Mouse (Mus musculus): Measurements from ENCODE around the gene Wwc2. TPM values are rescaled to one million over a fixed set of nuclear protein-coding genes. Genes with fewer than 3 reads are reported as not detected.

Gene Wwc2
- 14.5 and 18.5 TPM in 2 replicates for polyA plus RNA-seq (2014; fragmentation: Nextera tagmentation; extraction: Ambion mirVana)

DNA sequence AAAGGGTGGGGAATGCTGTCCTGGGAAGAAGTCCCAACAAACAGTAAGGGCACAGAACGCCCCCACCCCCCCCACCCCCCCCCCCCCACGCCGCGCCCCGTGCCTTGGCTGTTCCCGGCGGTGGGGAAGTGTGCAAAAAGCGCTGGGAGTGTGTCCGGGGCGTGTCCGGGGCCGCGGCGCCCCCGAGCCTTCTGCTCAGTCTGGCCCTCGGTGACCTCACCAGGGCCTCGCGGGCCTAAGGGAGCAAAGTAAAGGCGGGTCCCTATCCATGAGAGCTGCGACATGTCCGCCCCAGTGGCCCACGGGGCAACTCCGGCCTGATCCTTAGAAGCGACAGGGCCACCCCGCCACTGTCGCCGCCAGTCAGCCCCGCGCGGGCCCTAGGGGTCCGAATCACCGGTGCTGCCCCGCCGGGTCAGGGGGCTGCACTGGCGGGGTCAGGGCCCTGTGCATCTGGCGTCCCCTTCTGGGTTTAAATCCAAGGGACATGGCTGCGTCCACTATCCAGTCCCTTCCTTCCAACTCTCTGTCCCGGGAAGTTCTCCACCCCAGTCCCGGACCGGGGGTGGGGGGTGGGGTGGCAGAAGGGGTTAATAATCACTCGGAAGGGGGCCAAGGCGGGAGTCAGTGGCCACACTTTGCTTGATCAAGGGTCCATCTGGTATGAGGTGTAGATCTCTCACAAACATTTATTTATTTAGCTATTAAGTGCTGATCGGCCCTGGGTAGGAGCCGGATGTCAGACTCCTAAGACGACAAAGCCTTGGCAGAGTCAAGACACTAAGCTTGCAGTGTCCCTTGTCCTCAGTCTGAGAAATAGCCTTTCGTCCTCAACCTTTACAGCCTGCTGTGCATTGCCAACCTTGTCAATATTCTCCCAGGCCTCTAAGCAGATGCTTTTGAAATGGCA is at the start of gene Wwc2:
TSS of gene Wwc2 (minus strand) at position 14 of the 910 bp plus-strand sequence.
- H3K9ac ChIP-seq (ENCODE audit: low read depth, low read length) = peak within 1 kb of the TSS; percentile 96
- ATAC-seq (ENCODE audit: low FRiP score, low TSS enrichment) = peak; percentile 65
- peak within 1 kb of the TSS; percentile 93 for H3K27ac ChIP-seq (ENCODE audit: low read depth, low read length)
- peaks cover 35% of the 10 kb centered on the region for H3K4me1 ChIP-seq (ENCODE audit: control insufficient read depth, insufficient read depth, low read length)
- no peaks in the 10 kb centered on the region for H3K36me3 ChIP-seq (ENCODE audit: control insufficient read depth, insufficient read depth, low read length)
- no peaks in the 10 kb centered on the region for H3K27me3 ChIP-seq (ENCODE audit: control insufficient read depth, insufficient read depth, low read length)
- WGBS = 3% methylated on average over 28 of the region's 46 CpGs
- no peaks in the 10 kb centered on the region for H3K9me3 ChIP-seq (ENCODE audit: control insufficient read depth, low read length)
- peak within 1 kb of the TSS; percentile 88 for H3K4me3 ChIP-seq (ENCODE audit: low read length)
- H3K4me2 ChIP-seq (replicated peaks; ENCODE audit: low read depth, low read length) = peak within 1 kb of the TSS; percentile 96

DNA sequence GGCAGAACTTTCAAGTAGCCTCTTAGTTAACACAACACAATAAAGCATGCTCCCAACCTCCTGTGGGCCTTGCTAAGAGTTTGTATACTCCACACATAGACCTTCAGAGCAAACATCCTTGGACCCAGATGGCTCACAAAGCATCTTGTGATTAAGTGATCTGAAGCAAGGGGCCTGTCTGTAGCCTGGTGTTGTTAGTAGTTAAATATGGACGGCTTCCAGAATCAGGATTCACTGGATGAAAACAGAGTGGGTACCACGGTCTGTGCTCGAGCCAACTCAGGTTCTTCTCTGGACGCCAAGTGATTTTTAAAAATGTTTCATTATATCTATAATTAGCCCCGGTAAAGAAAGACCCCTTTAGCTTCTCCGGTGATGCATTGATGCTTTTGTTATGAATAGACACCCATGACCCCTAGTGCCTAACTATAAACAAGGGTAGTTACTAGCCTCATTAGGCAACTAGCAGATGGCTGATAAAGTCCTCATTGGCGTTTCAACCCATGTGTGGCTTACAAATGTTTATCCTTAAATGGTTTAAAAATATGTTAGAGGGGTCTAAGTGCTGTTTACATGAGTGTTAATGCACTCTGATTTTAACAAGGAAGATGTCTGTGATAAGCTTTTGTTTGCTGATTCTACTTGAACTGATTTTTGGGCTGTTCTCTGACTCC is 47.7 kb upstream of the Wwc2 start:
- Histone ChIP-seq H3K4me3 (ENCODE audit: low read length) (no peak overlapping the region), H3K36me3 (ENCODE audit: control insufficient read depth, insufficient read depth, low read length) (no peaks in the 10 kb centered on the region), H3K9ac (ENCODE audit: low read depth, low read length) (no peak overlapping the region), H3K9me3 (ENCODE audit: control insufficient read depth, low read length) (no peaks in the 10 kb centered on the region), H3K27ac (ENCODE audit: low read depth, low read length) (no peak overlapping the region), H3K4me2 (replicated peaks; ENCODE audit: low read depth, low read length) (no peak overlapping the region), H3K4me1 (ENCODE audit: control insufficient read depth, insufficient read depth, low read length) (no peaks in the 10 kb centered on the region), H3K27me3 (ENCODE audit: control insufficient read depth, insufficient read depth, low read length) (no peaks in the 10 kb centered on the region)
- no peak for ATAC-seq (ENCODE audit: low FRiP score, low TSS enrichment)
- 77% methylated on average over 7 of the region's 7 CpGs for WGBS

DNA sequence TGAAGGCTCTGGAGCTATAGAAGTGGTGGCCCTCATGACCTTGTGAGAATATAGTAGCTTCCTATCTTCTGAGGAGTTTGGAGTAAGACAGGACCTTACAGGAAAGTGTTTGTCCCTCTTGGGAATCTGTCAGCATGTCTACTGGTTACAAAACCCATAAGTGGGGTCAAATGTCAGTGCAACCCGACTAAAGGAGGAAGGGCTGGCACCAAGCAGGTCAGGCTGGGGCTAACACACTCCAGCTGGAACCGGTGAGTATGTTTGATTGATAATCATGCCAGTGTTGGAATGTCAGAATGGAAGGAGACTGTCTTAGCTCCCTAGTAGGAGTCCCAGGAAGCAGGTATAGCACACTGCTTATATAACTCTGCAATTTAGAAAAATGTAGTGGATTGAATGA is 41.3 kb upstream of the Wwc2 start:
- H3K9me3 ChIP-seq (ENCODE audit: control insufficient read depth, low read length) = no peaks in the 10 kb centered on the region
- H3K4me3 ChIP-seq (ENCODE audit: low read length) = no peak overlapping the region
- no peak overlapping the region for H3K4me2 ChIP-seq (replicated peaks; ENCODE audit: low read depth, low read length)
- WGBS = 2% methylated on average over 2 of the region's 2 CpGs
- no peaks in the 10 kb centered on the region for H3K36me3 ChIP-seq (ENCODE audit: control insufficient read depth, insufficient read depth, low read length)
- no peak overlapping the region for H3K9ac ChIP-seq (ENCODE audit: low read depth, low read length)
- H3K27ac ChIP-seq (ENCODE audit: low read depth, low read length) = no peak overlapping the region
- no peaks in the 10 kb centered on the region for H3K27me3 ChIP-seq (ENCODE audit: control insufficient read depth, insufficient read depth, low read length)
- no peaks in the 10 kb centered on the region for H3K4me1 ChIP-seq (ENCODE audit: control insufficient read depth, insufficient read depth, low read length)
- ATAC-seq (ENCODE audit: low FRiP score, low TSS enrichment) = no peak

DNA sequence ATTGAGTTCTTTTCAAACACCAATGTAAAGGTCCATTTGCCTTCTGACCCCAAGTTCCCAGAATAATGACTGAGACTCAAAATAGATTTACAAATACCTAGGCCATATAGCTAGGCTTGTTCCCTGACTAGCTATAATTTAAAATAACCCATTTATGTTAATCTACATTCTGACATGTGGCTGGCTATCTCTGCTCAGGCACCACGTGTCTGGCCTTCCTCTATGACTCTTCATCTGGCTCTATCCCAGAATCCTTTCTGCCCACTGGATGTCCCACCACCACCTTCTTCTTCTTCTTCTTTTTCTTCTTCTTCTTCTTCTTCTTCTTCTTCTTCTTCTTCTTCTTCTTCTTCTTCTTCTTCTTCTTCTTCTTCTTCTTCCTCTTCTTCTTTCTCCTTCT is 39.9 kb upstream of the Wwc2 start:
- H3K4me2 ChIP-seq (replicated peaks; ENCODE audit: low read depth, low read length) = no peak overlapping the region
- ATAC-seq (ENCODE audit: low FRiP score, low TSS enrichment) = no peak
- H3K27ac ChIP-seq (ENCODE audit: low read depth, low read length) = no peak overlapping the region
- H3K9me3 ChIP-seq (ENCODE audit: control insufficient read depth, low read length) = no peaks in the 10 kb centered on the region
- 86% methylated on average over 1 of the region's 1 CpGs for WGBS
- no peaks in the 10 kb centered on the region for H3K27me3 ChIP-seq (ENCODE audit: control insufficient read depth, insufficient read depth, low read length)
- no peaks in the 10 kb centered on the region for H3K4me1 ChIP-seq (ENCODE audit: control insufficient read depth, insufficient read depth, low read length)
- no peaks in the 10 kb centered on the region for H3K36me3 ChIP-seq (ENCODE audit: control insufficient read depth, insufficient read depth, low read length)
- no peak overlapping the region for H3K4me3 ChIP-seq (ENCODE audit: low read length)
- H3K9ac ChIP-seq (ENCODE audit: low read depth, low read length) = no peak overlapping the region

DNA sequence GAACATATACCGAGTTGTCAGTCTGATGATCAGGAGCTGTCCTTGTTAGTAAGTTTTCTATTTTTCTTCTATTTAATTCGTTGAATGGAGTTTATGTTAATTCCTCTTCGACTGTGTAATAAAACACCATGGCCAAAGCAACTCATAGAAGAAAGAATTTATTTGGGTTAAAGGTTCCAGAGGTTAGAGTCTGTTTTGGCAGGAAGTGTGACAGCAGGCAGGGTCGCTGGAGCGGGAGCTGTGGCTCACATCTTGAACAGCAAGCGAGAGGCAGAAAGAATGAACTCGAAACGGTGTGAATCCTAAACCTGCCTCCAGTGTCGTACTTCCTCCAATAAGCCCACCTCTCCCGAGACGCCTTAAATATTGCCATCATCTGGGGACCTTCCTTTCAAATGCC is 36.1 kb upstream of the Wwc2 start:
- no peak for ATAC-seq (ENCODE audit: low FRiP score, low TSS enrichment)
- Histone ChIP-seq H3K4me2 (replicated peaks; ENCODE audit: low read depth, low read length) (no peak overlapping the region), H3K4me3 (ENCODE audit: low read length) (no peak overlapping the region), H3K27me3 (ENCODE audit: control insufficient read depth, insufficient read depth, low read length) (no peaks in the 10 kb centered on the region), H3K36me3 (ENCODE audit: control insufficient read depth, insufficient read depth, low read length) (no peaks in the 10 kb centered on the region), H3K9me3 (ENCODE audit: control insufficient read depth, low read length) (no peaks in the 10 kb centered on the region; the same call in 1 of the 2 replicates), H3K4me1 (ENCODE audit: control insufficient read depth, insufficient read depth, low read length) (no peaks in the 10 kb centered on the region), H3K27ac (ENCODE audit: low read depth, low read length) (no peak overlapping the region), H3K9ac (ENCODE audit: low read depth, low read length) (no peak overlapping the region)
- WGBS = 53% methylated on average over 11 of the region's 11 CpGs

DNA sequence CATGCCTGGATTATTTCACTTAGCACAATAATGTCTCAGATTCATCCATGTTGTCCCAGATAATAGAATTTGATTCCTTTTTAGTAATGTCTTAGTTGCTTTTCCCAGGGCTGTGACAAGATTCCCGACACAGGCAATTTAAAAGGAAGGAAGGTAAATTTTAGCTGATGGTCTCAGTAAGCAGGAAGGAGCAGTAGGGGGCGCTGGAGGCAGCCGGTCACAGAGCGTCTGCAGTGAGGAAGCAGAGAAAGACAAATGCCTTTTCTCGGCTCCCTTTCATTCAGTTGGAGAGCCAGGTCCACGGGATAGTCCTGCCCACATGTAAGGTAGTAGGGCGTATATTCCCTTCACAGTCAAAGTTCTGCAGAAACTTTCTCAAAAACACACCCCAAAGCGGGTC is 32.5 kb upstream of the Wwc2 start:
- H3K9me3 ChIP-seq (ENCODE audit: control insufficient read depth, low read length) = no peaks in the 10 kb centered on the region; the same call in 1 of the 2 replicates
- 82% methylated on average over 8 of the region's 8 CpGs for WGBS
- H3K4me1 ChIP-seq (ENCODE audit: control insufficient read depth, insufficient read depth, low read length) = no peaks in the 10 kb centered on the region
- ATAC-seq (ENCODE audit: low FRiP score, low TSS enrichment) = no peak
- no peak overlapping the region for H3K4me3 ChIP-seq (ENCODE audit: low read length)
- no peak overlapping the region for H3K27ac ChIP-seq (ENCODE audit: low read depth, low read length)
- H3K36me3 ChIP-seq (ENCODE audit: control insufficient read depth, insufficient read depth, low read length) = no peaks in the 10 kb centered on the region
- H3K4me2 ChIP-seq (replicated peaks; ENCODE audit: low read depth, low read length) = no peak overlapping the region
- no peak overlapping the region for H3K9ac ChIP-seq (ENCODE audit: low read depth, low read length)
- no peaks in the 10 kb centered on the region for H3K27me3 ChIP-seq (ENCODE audit: control insufficient read depth, insufficient read depth, low read length)

DNA sequence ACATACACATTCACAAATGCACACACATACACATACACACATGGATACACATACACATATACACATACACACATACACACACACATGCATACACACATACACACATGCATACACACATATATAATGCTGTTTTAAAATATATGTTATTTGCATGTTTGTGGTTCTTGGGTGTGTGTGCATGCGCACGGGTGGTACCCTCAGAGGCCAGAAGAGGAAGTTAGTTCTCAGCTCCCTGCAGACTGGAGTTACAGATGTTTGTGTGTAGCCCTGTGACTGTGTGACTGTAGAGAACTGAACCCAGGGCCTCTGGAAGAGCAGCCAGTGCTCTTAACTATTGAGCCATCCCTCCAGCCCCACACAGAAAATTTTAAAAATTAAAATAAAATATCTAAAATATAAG is 29.0 kb upstream of the Wwc2 start:
- Histone ChIP-seq H3K9me3 (ENCODE audit: control insufficient read depth, low read length) (no peaks in the 10 kb centered on the region; the same call in none of the 2 replicates), H3K27me3 (ENCODE audit: control insufficient read depth, insufficient read depth, low read length) (no peaks in the 10 kb centered on the region), H3K4me3 (ENCODE audit: low read length) (no peak overlapping the region), H3K4me1 (ENCODE audit: control insufficient read depth, insufficient read depth, low read length) (no peaks in the 10 kb centered on the region), H3K4me2 (replicated peaks; ENCODE audit: low read depth, low read length) (no peak overlapping the region), H3K9ac (ENCODE audit: low read depth, low read length) (no peak overlapping the region), H3K27ac (ENCODE audit: low read depth, low read length) (no peak overlapping the region), H3K36me3 (ENCODE audit: control insufficient read depth, insufficient read depth, low read length) (no peaks in the 10 kb centered on the region)
- no peak for ATAC-seq (ENCODE audit: low FRiP score, low TSS enrichment)
- 86% methylated on average over 2 of the region's 2 CpGs for WGBS

DNA sequence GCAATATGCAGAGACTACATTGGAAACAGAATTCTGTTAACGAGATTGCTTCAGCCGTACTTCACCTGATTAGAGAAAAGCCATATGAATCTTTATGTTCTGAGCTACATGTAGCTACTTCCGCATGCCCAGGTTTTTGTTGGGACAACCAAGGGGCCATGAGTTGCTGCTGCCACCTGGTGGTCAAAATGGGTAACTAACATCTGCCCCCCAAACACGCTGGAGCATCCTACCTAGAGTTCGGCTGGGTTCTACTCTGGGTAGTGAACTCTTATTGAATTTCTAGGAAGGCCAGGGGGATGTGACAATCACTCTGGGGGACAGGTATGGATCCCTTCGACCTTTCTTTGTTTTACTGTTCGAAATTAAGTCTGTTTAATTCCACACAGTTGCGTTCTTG is 25.8 kb upstream of the Wwc2 start:
- WGBS = 24% methylated on average over 8 of the region's 8 CpGs
- Histone ChIP-seq H3K4me2 (replicated peaks; ENCODE audit: low read depth, low read length) (no peak overlapping the region), H3K27ac (ENCODE audit: low read depth, low read length) (no peak overlapping the region), H3K9ac (ENCODE audit: low read depth, low read length) (no peak overlapping the region), H3K4me1 (ENCODE audit: control insufficient read depth, insufficient read depth, low read length) (no peaks in the 10 kb centered on the region), H3K9me3 (ENCODE audit: control insufficient read depth, low read length) (no peaks in the 10 kb centered on the region; the same call in 1 of the 2 replicates), H3K27me3 (ENCODE audit: control insufficient read depth, insufficient read depth, low read length) (no peaks in the 10 kb centered on the region), H3K36me3 (ENCODE audit: control insufficient read depth, insufficient read depth, low read length) (no peaks in the 10 kb centered on the region), H3K4me3 (ENCODE audit: low read length) (no peak overlapping the region)
- ATAC-seq (ENCODE audit: low FRiP score, low TSS enrichment) = peak; percentile 68

DNA sequence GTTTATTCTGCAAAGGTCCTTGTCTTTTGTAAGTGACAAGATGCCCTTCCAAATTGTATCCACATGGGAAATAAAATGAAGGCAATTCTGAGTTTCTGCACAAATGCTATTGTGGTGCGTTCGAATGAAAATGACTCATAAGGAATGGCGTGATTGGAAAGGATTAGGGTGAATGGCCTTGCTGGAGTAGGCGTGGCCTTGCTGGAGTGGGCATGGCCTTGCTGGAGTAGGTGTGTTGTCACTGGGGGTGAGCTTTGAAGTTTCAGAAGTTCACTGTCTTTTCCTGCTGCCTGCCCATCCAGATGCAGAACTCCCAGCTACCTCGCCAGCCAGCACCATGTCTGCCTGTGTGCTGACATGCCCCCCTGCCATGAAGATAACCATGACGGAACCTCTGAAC is 23.7 kb upstream of the Wwc2 start:
- Histone ChIP-seq H3K27ac (ENCODE audit: low read depth, low read length) (no peak overlapping the region), H3K36me3 (ENCODE audit: control insufficient read depth, insufficient read depth, low read length) (no peaks in the 10 kb centered on the region), H3K4me2 (replicated peaks; ENCODE audit: low read depth, low read length) (no peak overlapping the region), H3K4me1 (ENCODE audit: control insufficient read depth, insufficient read depth, low read length) (no peaks in the 10 kb centered on the region), H3K27me3 (ENCODE audit: control insufficient read depth, insufficient read depth, low read length) (no peaks in the 10 kb centered on the region), H3K4me3 (ENCODE audit: low read length) (no peak overlapping the region), H3K9me3 (ENCODE audit: control insufficient read depth, low read length) (no peaks in the 10 kb centered on the region; the same call in 1 of the 2 replicates), H3K9ac (ENCODE audit: low read depth, low read length) (no peak overlapping the region)
- no peak for ATAC-seq (ENCODE audit: low FRiP score, low TSS enrichment)
- WGBS = 94% methylated on average over 6 of the region's 6 CpGs
